Mouse (Mus musculus) embryonic facial prominence, embryonic 13.5 days (tissue): ENCODE results near the gene Snd1. TPM values are rescaled to one million over a fixed set of nuclear protein-coding genes. Genes with fewer than 3 reads are reported as not detected.

Experiments
- ATAC-seq: fragments of 200-750 bp; cut with Nextera tagmentation; 2 replicates; pipeline ENCODE4 v1.8.0; 2017; ENCODE audit warnings: low read depth; ENCODE audit not compliant: insufficient number of reproducible peaks, insufficient read depth, low FRiP score, low TSS enrichment
- H3K27ac ChIP-seq: fragments of 300-500 bp; sonication (generic); 2 replicates; pipeline ENCODE4 v1.5.1; 2015; ENCODE audit warnings: moderate library complexity, mild to moderate bottlenecking, inconsistent platforms
- H3K27me3 ChIP-seq: fragments of 300-500 bp; sonication (generic); 2 replicates; pipeline ENCODE4 v1.6.1; 2015; ENCODE audit warnings: mild to moderate bottlenecking, inconsistent platforms
- H3K36me3 ChIP-seq: fragments of 300-500 bp; sonication (generic); 2 replicates; pipeline ENCODE4 v1.6.1; 2015; ENCODE audit warnings: mild to moderate bottlenecking, inconsistent platforms
- H3K4me1 ChIP-seq: fragments of 300-500 bp; sonication (generic); 2 replicates; pipeline ENCODE4 v1.6.1; 2015; ENCODE audit warnings: inconsistent platforms
- H3K4me2 ChIP-seq: fragments of 300-500 bp; sonication (generic); 2 replicates; pipeline ENCODE4 v1.6.1; 2015; ENCODE audit warnings: moderate library complexity, mild to moderate bottlenecking, inconsistent platforms
- H3K4me3 ChIP-seq: fragments of 300-500 bp; sonication (generic); 2 replicates; pipeline ENCODE4 v1.5.1; 2015; ENCODE audit warnings: mild to moderate bottlenecking, inconsistent platforms
- H3K9ac ChIP-seq: fragments of 300-500 bp; sonication (generic); 2 replicates; pipeline ENCODE4 v1.6.1; 2015; ENCODE audit warnings: mild to moderate bottlenecking, inconsistent platforms
- H3K9me3 ChIP-seq: fragments of 300-500 bp; sonication (generic); 2 replicates; pipeline ENCODE4 v1.6.1; 2016; ENCODE audit warnings: inconsistent platforms
- WGBS: fragments of 180-500 bp; shearing (Covaris S2); methylation state at CpG from one replicate; pipeline ENCODE4 v1.1.7; 2015; ENCODE audit warnings: mixed read lengths; 5-methylcytosine and 5-hydroxymethylcytosine counted together
- polyA plus RNA-seq: library from polyadenylated mRNA; unstranded; fragments of >200 nt; fragmentation: Nextera tagmentation; extraction: Ambion mirVana; gene quantifications from 2 replicates; pipeline ENCODE4 v1.2.1, GENCODE M21; 2015

Gene Snd1
- polyA plus RNA-seq, 1 experiment from 2014 or later: 118 TPM

DNA sequence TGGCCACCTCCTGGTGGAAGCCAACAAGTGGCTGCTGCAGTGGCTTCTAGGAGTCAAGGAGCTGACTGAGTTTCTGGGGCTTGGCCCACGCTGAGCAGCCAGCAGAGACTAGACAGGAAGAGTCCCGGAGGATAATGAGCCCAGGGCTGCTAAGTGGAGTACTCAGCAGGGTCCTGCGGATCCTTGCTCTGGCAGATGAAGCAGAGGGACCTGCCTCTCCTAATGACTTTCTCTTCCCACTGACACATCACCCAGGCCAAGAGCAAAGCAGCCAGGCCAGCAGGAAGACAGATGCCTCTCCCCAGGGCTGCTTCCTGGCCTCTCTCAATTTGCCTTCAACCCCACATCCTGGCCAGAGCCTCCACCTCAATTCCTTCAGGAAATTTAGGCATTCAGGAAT is 380.5 kb downstream of the Snd1 start:
- Histone ChIP-seq H3K4me1 (peaks cover 67% of the 10 kb centered on the region), H3K27ac (peak overlapping the region; percentile 57; the same call in 1 of the 2 replicates)
- WGBS: 21% methylated on average over 3 of the region's 3 CpGs

DNA sequence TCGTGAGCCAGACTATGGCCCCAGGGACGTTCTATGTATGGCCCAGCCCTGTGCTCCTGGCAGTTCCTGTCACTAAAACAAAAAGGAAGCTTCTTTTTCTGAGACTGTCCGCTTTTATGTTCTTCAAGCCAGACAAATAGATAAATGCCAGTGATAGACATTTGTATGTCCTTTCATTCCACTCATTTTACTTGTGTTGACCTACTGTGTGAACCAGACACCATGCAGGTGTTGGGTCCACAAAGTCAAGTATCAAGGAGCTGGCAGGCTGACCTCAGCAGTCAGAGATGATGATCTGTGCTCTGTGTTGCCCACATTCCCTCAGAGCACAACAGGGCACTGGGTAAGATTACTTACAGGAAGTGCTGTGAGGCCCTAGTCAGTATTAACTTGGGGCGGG is 381.9 kb downstream of the Snd1 start:
- H3K4me3 ChIP-seq: no peak overlapping the region
- peaks cover 63% of the 10 kb centered on the region for H3K4me1 ChIP-seq

More for the DNA sequence above, 380.5 kb downstream of the Snd1 start:
- no peak overlapping the region for H3K4me3 ChIP-seq
- ATAC-seq: no peak
- no peaks in the 10 kb centered on the region for H3K36me3 ChIP-seq
- peak overlapping the region; percentile 44; the same call in 1 of the 2 replicates for H3K9ac ChIP-seq
- no peaks in the 10 kb centered on the region for H3K9me3 ChIP-seq
- no peaks in the 10 kb centered on the region for H3K27me3 ChIP-seq
- no peak overlapping the region for H3K4me2 ChIP-seq

GRCm38 (mm10) chr6:28857198-28858180 is 382.6 kb downstream of the Snd1 start:
- 69% methylated on average over 2 of the region's 2 CpGs for WGBS
- ATAC-seq: no peak
- no peaks in the 10 kb centered on the region for H3K36me3 ChIP-seq
- H3K27ac ChIP-seq: no peak overlapping the region
- H3K27me3 ChIP-seq: no peaks in the 10 kb centered on the region
- peaks cover 60% of the 10 kb centered on the region for H3K4me1 ChIP-seq
- H3K4me2 ChIP-seq: no peak overlapping the region
- H3K9ac ChIP-seq: no peak overlapping the region
- no peak overlapping the region for H3K4me3 ChIP-seq
- no peaks in the 10 kb centered on the region for H3K9me3 ChIP-seq

More for the DNA sequence above, 381.9 kb downstream of the Snd1 start:
- WGBS: 70% methylated on average over 4 of the region's 4 CpGs
- H3K9ac ChIP-seq: no peak overlapping the region
- no peaks in the 10 kb centered on the region for H3K9me3 ChIP-seq
- H3K4me2 ChIP-seq: no peak overlapping the region
- ATAC-seq: no peak
- no peaks in the 10 kb centered on the region for H3K36me3 ChIP-seq
- no peaks in the 10 kb centered on the region for H3K27me3 ChIP-seq
- no peak overlapping the region for H3K27ac ChIP-seq

DNA sequence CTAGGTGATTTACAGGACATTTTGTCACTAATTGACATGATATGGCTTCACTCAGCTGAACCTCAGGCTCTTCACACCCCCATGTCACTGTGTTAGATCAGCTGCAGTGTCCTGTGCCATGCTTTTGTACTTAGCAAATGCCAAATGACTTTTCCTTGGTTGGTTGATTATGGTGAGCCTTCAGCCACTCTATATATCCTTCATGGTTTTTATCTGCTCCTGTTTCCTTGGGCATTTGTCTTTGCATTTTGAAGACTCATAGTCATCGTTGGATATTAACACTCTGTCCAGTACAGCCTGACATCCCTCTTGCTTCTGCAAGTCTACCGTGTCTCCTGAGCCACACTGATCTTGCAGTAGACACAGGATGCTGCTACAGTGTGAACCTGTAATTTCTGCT is 384.2 kb downstream of the Snd1 start:
- no peak for ATAC-seq
- Histone ChIP-seq H3K4me1 (peaks cover 46% of the 10 kb centered on the region), H3K27ac (no peak overlapping the region), H3K9me3 (no peaks in the 10 kb centered on the region), H3K9ac (no peak overlapping the region), H3K27me3 (no peaks in the 10 kb centered on the region), H3K36me3 (no peaks in the 10 kb centered on the region), H3K4me3 (no peak overlapping the region), H3K4me2 (no peak overlapping the region)
- 94% methylated on average over 2 of the region's 2 CpGs for WGBS

DNA sequence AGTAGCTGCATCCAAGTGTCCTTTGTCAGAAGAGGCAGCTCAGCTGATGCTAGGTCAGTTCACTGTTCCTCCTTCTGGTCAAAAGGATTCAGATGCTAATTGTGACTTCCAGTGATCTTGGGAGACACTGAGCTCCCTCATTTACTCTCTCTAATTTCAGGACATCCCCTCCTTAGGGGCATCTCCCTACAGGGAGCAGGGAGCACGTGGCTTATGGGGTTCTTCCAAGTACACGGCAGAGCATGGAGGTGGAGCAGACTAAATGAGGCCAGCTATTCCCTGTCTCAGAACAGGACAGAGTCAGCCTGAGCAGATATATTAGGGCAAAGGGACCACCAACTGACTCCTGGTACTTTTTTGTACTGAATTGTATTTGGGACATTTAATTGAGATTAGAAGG is 385.5 kb downstream of the Snd1 start:
- no peaks in the 10 kb centered on the region for H3K36me3 ChIP-seq
- no peak overlapping the region for H3K9ac ChIP-seq
- peaks cover 45% of the 10 kb centered on the region for H3K4me1 ChIP-seq
- no peak overlapping the region for H3K27ac ChIP-seq
- no peaks in the 10 kb centered on the region for H3K27me3 ChIP-seq
- H3K9me3 ChIP-seq: no peaks in the 10 kb centered on the region
- 36% methylated on average over 2 of the region's 2 CpGs for WGBS
- no peak overlapping the region for H3K4me2 ChIP-seq
- no peak overlapping the region for H3K4me3 ChIP-seq
- no peak for ATAC-seq

GRCm38 (mm10) chr6:28860922-28861321 is 386.0 kb downstream of the Snd1 start:
- ATAC-seq: no peak
- Histone ChIP-seq H3K27ac (no peak overlapping the region), H3K4me1 (peaks cover 42% of the 10 kb centered on the region), H3K9me3 (no peaks in the 10 kb centered on the region), H3K36me3 (no peaks in the 10 kb centered on the region), H3K4me3 (no peak overlapping the region), H3K4me2 (no peak overlapping the region), H3K27me3 (no peaks in the 10 kb centered on the region), H3K9ac (no peak overlapping the region)
- WGBS: 26% methylated on average over 2 of the region's 2 CpGs

- Histone ChIP-seq H3K9ac (no peak overlapping the region), H3K4me1 (peaks cover 40% of the 10 kb centered on the region), H3K27ac (no peak overlapping the region), H3K9me3 (no peaks in the 10 kb centered on the region), H3K27me3 (no peaks in the 10 kb centered on the region), H3K36me3 (no peaks in the 10 kb centered on the region), H3K4me2 (no peak overlapping the region), H3K4me3 (no peak overlapping the region)
- ATAC-seq: no peak
- WGBS: 78% methylated on average over 8 of the region's 8 CpGs
These were observed 387.4 kb downstream of the Snd1 start for GRCm38 (mm10) chr6:28862304-28862703.

DNA sequence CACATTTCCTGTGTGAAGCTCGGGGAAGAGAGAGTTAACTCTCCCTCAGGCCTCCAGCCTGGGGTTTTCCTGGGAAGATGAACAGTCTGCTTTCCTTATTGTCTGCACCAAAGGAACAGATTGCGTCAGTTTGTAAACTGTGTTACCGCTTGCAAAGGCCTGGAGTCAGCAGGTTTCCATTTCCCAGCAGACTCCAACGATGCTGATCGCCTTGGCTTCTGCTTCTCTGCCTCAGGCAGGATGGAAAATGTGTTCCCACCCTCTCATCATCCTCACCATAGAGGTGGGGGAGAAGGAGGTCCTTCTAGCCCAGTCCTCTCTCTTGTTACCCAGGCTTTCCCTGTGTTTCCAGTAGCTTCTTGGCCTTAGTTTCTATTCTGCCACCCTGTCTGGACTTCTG is 389.7 kb downstream of the Snd1 start:
- Histone ChIP-seq H3K27me3 (no peaks in the 10 kb centered on the region), H3K4me2 (no peak overlapping the region), H3K27ac (peak overlapping the region; percentile 40), H3K36me3 (no peaks in the 10 kb centered on the region), H3K4me3 (no peak overlapping the region), H3K9me3 (no peaks in the 10 kb centered on the region), H3K4me1 (peaks cover 41% of the 10 kb centered on the region), H3K9ac (no peak overlapping the region)
- 31% methylated on average over 5 of the region's 5 CpGs for WGBS
- ATAC-seq: 0 out of 2 replicates have a peak, but pooled peaks have one; percentile 28

DNA sequence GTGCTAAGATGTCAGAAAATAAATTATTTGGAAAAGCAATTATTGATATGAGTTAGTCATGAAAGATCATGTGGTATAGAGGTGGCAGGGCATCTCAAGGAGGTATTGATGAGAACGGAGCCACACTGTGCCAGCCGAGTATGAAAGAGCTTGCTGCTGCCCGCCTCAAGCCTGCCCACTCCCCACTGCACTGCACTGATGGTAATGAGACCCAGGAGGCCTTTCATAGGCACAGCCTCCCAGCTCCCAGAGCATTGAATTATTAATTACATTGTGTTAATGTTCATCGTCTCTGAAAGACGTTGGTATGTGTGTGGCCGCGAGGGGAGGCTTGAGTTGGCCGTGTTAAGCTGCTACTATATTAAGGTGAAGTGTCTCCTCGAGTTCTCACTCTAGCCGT is 390.2 kb downstream of the Snd1 start:
- H3K9me3 ChIP-seq: no peaks in the 10 kb centered on the region
- no peak overlapping the region for H3K9ac ChIP-seq
- no peaks in the 10 kb centered on the region for H3K27me3 ChIP-seq
- no peaks in the 10 kb centered on the region for H3K36me3 ChIP-seq
- no peak for ATAC-seq
- WGBS: 80% methylated on average over 10 of the region's 10 CpGs
- no peak overlapping the region for H3K4me2 ChIP-seq
- peak overlapping the region; percentile 40 for H3K27ac ChIP-seq
- no peak overlapping the region for H3K4me3 ChIP-seq
- peaks cover 41% of the 10 kb centered on the region for H3K4me1 ChIP-seq

DNA sequence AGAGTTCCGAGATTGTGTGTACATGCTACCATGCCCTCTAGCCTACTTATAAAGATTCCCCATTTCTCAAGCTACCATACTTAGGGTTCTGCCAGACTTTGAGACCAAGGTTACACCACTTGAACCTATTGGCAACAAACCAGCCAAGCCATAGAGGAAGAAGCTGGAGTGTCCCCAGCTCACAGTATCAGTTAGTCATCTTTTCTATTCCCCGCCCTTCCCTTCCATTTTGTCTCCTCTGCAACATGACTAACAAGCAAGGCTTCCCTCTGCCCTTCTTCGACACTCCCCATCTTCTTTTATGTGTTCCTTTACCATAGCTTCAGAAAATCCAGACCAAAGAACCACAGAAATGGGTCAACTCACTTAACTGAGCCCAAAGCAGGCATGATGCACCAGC is 391.3 kb downstream of the Snd1 start:
- 92% methylated on average over 3 of the region's 3 CpGs for WGBS

GRCm38 (mm10) chr6:28867516-28868251 is 392.7 kb downstream of the Snd1 start:
- Histone ChIP-seq H3K27me3 (no peaks in the 10 kb centered on the region), H3K9me3 (no peaks in the 10 kb centered on the region), H3K27ac (no peak overlapping the region; the same call in 1 of the 2 replicates), H3K4me3 (no peak overlapping the region), H3K36me3 (no peaks in the 10 kb centered on the region), H3K9ac (no peak overlapping the region), H3K4me2 (no peak overlapping the region), H3K4me1 (peaks cover 26% of the 10 kb centered on the region)
- no peak for ATAC-seq
- WGBS: 40% methylated on average over 2 of the region's 2 CpGs

More for the DNA sequence above, 391.3 kb downstream of the Snd1 start:
- H3K9me3 ChIP-seq: no peaks in the 10 kb centered on the region
- no peak for ATAC-seq
- H3K27ac ChIP-seq: no peak overlapping the region
- H3K9ac ChIP-seq: no peak overlapping the region
- H3K4me3 ChIP-seq: no peak overlapping the region
- no peak overlapping the region for H3K4me2 ChIP-seq
- no peaks in the 10 kb centered on the region for H3K36me3 ChIP-seq
- peaks cover 32% of the 10 kb centered on the region for H3K4me1 ChIP-seq
- H3K27me3 ChIP-seq: no peaks in the 10 kb centered on the region
